Mouse (Mus musculus): ENCODE measurements around the gene Wapl. TPM values are rescaled to one million over a fixed set of nuclear protein-coding genes. Genes with fewer than 3 reads are reported as not detected.
A peak's percentile ranks its signal among the peaks of the same experiment; 100 is the strongest.

Wapl gene
- polyA plus RNA-seq, 1 experiment from 2014 or later = 38.7 TPM

DNA sequence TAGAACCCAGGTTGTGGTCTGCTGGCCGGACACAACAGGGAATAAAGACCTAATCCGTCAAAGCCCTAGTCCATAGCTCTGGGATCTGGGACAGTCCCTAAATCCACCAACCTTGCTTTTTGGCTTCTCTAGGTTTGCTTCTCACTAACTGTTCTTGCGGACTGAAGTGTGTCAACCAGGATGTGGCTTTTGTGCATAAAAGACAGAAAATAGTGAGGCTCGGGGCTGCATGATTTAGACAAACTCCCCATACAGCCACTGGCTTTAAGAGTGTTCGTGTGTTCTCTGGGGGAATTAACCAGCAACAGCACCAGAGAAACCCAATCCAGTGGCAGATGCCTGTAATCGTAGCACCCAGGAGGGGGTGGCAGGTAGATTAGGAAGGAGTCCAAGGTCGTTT lies 98.4 kb downstream of the Wapl start:
- WGBS = 59% methylated on average over 7 of the region's 7 CpGs
- no peaks in the 10 kb centered on the region for H3K4me1 ChIP-seq (replicated peaks; ENCODE audit: control insufficient read depth, insufficient read depth, low read length)
- no peaks in the 10 kb centered on the region for H3K36me3 ChIP-seq (ENCODE audit: control insufficient read depth, insufficient read depth, low read length)
- H3K27ac ChIP-seq (ENCODE audit: low read depth, low read length) = no peak overlapping the region
- DNase-seq (ENCODE audit: low spot score) = no peak
- H3K4me3 ChIP-seq (ENCODE audit: low read depth, low read length) = no peak overlapping the region
- no peak for ATAC-seq (ENCODE audit: low FRiP score)
- H3K9ac ChIP-seq (ENCODE audit: low read depth, low read length) = no peak overlapping the region
- no peaks in the 10 kb centered on the region for H3K9me3 ChIP-seq (ENCODE audit: control insufficient read depth, low read length)
- H3K4me2 ChIP-seq (replicated peaks; ENCODE audit: low read depth, low read length) = no peak overlapping the region
- H3K27me3 ChIP-seq (ENCODE audit: control insufficient read depth, insufficient read depth, low read length) = no peaks in the 10 kb centered on the region

DNA sequence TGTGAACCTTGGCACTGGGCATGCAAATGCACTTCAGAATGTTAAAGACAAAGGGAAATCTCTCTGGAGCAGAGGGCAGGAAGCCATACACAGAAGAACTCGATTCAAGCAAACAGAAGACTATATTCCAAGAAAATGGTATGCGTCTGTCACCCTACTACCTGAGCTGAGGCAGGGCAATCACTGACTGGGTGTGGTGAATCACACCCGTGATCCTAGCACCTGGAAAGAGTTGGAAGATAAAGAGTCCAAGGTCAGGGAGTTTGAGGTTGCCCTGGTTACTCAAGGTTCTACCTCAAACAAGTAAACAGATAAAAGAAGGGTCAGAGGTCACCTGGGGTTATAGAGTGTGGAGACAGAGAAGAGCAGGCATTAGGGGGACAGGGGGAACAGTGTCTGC lies 100.0 kb downstream of the Wapl start:
- Histone ChIP-seq H3K4me3 (ENCODE audit: low read depth, low read length) (no peak overlapping the region), H3K4me1 (replicated peaks; ENCODE audit: control insufficient read depth, insufficient read depth, low read length) (no peaks in the 10 kb centered on the region), H3K36me3 (ENCODE audit: control insufficient read depth, insufficient read depth, low read length) (no peaks in the 10 kb centered on the region), H3K9ac (ENCODE audit: low read depth, low read length) (no peak overlapping the region), H3K9me3 (ENCODE audit: control insufficient read depth, low read length) (no peaks in the 10 kb centered on the region), H3K4me2 (replicated peaks; ENCODE audit: low read depth, low read length) (no peak overlapping the region), H3K27me3 (ENCODE audit: control insufficient read depth, insufficient read depth, low read length) (no peaks in the 10 kb centered on the region), H3K27ac (ENCODE audit: low read depth, low read length) (no peak overlapping the region)
- no peak for ATAC-seq (ENCODE audit: low FRiP score)
- no peak for DNase-seq (ENCODE audit: low spot score)
- 84% methylated on average over 3 of the region's 3 CpGs for WGBS

DNA sequence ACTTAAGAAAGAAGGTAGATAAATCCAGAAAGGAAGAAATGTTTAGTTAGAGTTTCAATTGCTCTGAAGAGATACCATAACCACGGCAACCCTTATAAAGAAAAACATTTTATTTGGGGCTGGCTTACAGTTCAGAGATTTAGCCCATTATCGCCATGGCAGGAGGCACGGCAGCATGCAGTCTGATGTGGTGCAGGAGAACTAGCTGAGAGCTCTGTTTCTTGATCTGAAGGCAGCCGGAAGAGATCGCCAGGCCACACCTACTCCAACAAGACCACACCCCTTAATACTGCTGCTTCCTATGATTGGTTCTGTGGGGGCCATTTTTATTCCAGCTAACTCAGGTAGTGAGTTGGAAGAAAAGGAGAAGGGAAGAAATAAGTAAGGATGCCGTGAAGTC lies 100.5 kb downstream of the Wapl start:
- no peak overlapping the region for H3K4me2 ChIP-seq (replicated peaks; ENCODE audit: low read depth, low read length)
- H3K27me3 ChIP-seq (ENCODE audit: control insufficient read depth, insufficient read depth, low read length) = no peaks in the 10 kb centered on the region
- 88% methylated on average over 6 of the region's 6 CpGs for WGBS
- H3K27ac ChIP-seq (ENCODE audit: low read depth, low read length) = no peak overlapping the region
- no peaks in the 10 kb centered on the region for H3K9me3 ChIP-seq (ENCODE audit: control insufficient read depth, low read length)
- H3K4me3 ChIP-seq (ENCODE audit: low read depth, low read length) = no peak overlapping the region
- no peaks in the 10 kb centered on the region for H3K36me3 ChIP-seq (ENCODE audit: control insufficient read depth, insufficient read depth, low read length)
- ATAC-seq (ENCODE audit: low FRiP score) (no peak), DNase-seq (ENCODE audit: low spot score) (no peak)
- no peak overlapping the region for H3K9ac ChIP-seq (ENCODE audit: low read depth, low read length)
- no peaks in the 10 kb centered on the region for H3K4me1 ChIP-seq (replicated peaks; ENCODE audit: control insufficient read depth, insufficient read depth, low read length)

DNA sequence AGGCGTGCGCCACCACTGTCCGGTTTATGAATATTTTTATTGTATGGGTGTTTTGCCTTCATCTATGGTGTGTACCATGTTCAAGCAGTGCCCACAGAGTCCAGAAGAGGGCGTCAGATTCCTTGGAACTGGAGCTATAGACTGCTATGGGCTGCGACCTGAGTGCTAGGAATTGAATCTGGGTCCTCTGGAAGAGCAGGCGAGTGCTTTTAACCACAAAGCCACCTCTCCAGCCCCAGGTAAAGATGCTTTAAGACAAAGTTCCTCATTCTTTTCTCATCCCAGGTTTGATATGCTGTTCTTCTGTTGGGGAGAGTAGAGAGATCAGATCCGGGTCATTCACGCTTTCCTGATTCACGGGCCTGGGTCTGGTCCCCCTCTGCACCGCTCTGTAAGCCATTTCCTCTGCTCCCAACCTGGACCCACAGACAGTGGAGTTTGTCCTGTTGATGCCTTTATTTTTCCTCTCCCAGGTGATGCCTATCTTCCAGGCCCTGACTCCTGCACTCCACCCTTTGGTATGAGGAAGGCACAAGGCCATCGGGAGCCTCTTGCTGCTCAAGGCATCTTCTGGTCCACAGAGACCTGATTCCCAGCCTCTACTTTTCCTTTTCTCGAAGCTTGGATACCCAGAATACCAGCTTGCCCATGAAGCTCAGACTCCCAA lies 103.1 kb downstream of the Wapl start:
- Histone ChIP-seq H3K27me3 (ENCODE audit: control insufficient read depth, insufficient read depth, low read length) (no peaks in the 10 kb centered on the region), H3K4me3 (ENCODE audit: low read depth, low read length) (no peak overlapping the region), H3K27ac (ENCODE audit: low read depth, low read length) (no peak overlapping the region), H3K36me3 (ENCODE audit: control insufficient read depth, insufficient read depth, low read length) (no peaks in the 10 kb centered on the region), H3K9me3 (ENCODE audit: control insufficient read depth, low read length) (no peaks in the 10 kb centered on the region), H3K4me2 (replicated peaks; ENCODE audit: low read depth, low read length) (no peak overlapping the region), H3K4me1 (replicated peaks; ENCODE audit: control insufficient read depth, insufficient read depth, low read length) (no peaks in the 10 kb centered on the region), H3K9ac (ENCODE audit: low read depth, low read length) (no peak overlapping the region)
- ATAC-seq (ENCODE audit: low FRiP score) = no peak
- no peak for DNase-seq (ENCODE audit: low spot score)
- WGBS = 90% methylated on average over 12 of the region's 12 CpGs

DNA sequence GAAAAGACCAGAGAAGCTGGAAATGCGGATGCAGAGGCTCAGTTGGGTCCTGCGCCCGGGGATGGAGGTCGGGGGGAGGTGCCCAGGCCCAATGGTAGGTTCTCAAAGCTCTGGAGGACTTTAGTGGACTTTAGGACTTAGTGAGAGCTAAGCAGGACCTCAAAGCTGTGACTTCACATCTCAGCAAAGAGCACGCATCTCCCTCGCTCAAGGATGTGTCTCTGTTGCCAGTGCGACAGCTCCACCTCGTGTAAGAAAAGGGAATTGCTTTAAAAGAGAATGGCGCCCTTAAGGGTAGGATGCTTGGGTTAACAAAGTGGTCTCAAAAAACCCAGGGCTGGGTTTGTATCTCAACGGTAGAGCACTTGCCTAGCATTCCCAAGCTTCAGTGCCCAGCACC lies 104.1 kb downstream of the Wapl start:
- Histone ChIP-seq H3K36me3 (ENCODE audit: control insufficient read depth, insufficient read depth, low read length) (no peaks in the 10 kb centered on the region), H3K27ac (ENCODE audit: low read depth, low read length) (no peak overlapping the region), H3K4me3 (ENCODE audit: low read depth, low read length) (no peak overlapping the region), H3K27me3 (ENCODE audit: control insufficient read depth, insufficient read depth, low read length) (no peaks in the 10 kb centered on the region), H3K9ac (ENCODE audit: low read depth, low read length) (no peak overlapping the region), H3K9me3 (ENCODE audit: control insufficient read depth, low read length) (no peaks in the 10 kb centered on the region), H3K4me1 (replicated peaks; ENCODE audit: control insufficient read depth, insufficient read depth, low read length) (no peaks in the 10 kb centered on the region), H3K4me2 (replicated peaks; ENCODE audit: low read depth, low read length) (no peak overlapping the region)
- peak; percentile 65 for ATAC-seq (ENCODE audit: low FRiP score)
- DNase-seq (ENCODE audit: low spot score) = peak; percentile 87
- WGBS = 21% methylated on average over 10 of the region's 10 CpGs

DNA sequence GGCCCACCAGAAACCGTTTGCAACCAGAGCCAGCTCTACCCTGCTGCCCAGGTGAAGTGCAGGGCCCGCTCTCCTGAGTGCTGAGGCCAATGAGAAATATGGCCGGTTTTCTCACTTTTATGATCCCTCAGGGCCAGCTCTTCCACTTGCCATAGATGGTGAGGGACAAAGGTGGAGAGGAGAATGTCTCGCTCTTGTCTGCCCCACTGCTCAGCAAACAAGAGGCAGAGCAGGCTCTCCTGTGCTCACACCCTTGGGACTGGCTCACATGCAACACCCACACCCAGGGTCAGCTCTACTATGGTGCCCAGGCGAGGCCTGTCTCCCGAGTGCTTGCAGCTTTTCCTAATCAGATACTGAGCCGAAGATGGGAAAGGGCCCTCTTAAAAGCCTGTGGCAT lies 105.0 kb downstream of the Wapl start:
- H3K4me3 ChIP-seq (ENCODE audit: low read depth, low read length) = no peak overlapping the region
- H3K4me2 ChIP-seq (replicated peaks; ENCODE audit: low read depth, low read length) = no peak overlapping the region
- ATAC-seq (ENCODE audit: low FRiP score) (no peak), DNase-seq (ENCODE audit: low spot score) (no peak)
- H3K36me3 ChIP-seq (ENCODE audit: control insufficient read depth, insufficient read depth, low read length) = no peaks in the 10 kb centered on the region
- no peak overlapping the region for H3K27ac ChIP-seq (ENCODE audit: low read depth, low read length)
- H3K9me3 ChIP-seq (ENCODE audit: control insufficient read depth, low read length) = no peaks in the 10 kb centered on the region
- no peaks in the 10 kb centered on the region for H3K27me3 ChIP-seq (ENCODE audit: control insufficient read depth, insufficient read depth, low read length)
- H3K9ac ChIP-seq (ENCODE audit: low read depth, low read length) = no peak overlapping the region
- WGBS = 85% methylated on average over 7 of the region's 7 CpGs
- H3K4me1 ChIP-seq (replicated peaks; ENCODE audit: control insufficient read depth, insufficient read depth, low read length) = no peaks in the 10 kb centered on the region

DNA sequence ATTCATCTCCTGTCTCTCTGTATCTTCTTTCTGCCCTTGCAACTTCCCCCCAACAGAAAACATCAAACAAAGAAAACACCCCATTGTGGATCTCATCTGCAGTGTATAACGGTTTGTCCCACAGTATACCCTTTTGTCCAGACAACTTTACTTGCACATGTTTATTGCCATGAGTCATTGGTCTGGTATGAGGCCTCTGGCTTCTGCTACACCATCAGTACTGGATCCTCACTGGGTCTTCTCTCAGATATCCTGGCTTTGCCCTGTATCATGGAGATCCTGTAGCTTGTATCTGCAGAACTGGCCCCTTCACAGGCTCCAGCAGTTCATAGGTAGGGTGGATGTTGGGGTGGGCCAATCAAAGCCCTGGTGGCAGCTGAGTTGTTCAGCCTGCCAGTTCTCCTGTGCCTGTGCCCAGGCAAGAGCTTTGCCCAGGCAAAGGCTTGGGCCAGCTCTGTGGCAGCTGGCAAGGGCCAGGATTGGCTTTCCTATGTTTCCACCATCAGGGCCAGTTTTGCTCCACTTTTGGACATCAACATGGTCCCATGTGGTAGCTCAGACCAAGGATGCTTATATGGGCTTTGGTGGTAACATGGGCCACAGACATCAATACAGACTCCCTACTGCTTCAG lies 119.8 kb downstream of the Wapl start:
- H3K4me3 ChIP-seq (ENCODE audit: low read depth, low read length) = no peak overlapping the region
- H3K27me3 ChIP-seq (ENCODE audit: control insufficient read depth, insufficient read depth, low read length) = no peaks in the 10 kb centered on the region
- no peak overlapping the region for H3K9ac ChIP-seq (ENCODE audit: low read depth, low read length)
- no peaks in the 10 kb centered on the region for H3K36me3 ChIP-seq (ENCODE audit: control insufficient read depth, insufficient read depth, low read length)
- no peaks in the 10 kb centered on the region for H3K4me1 ChIP-seq (replicated peaks; ENCODE audit: control insufficient read depth, insufficient read depth, low read length)
- no peak overlapping the region for H3K27ac ChIP-seq (ENCODE audit: low read depth, low read length)
- no peak for DNase-seq (ENCODE audit: low spot score)
- WGBS = 76% methylated on average over 1 of the region's 1 CpGs
- no peak for ATAC-seq (ENCODE audit: low FRiP score)
- no peaks in the 10 kb centered on the region for H3K9me3 ChIP-seq (ENCODE audit: control insufficient read depth, low read length)
- H3K4me2 ChIP-seq (replicated peaks; ENCODE audit: low read depth, low read length) = no peak overlapping the region

Other genes starting within 250 kb of the Wapl start
- gene Bmpr1a, start 170.6 kb upstream of the Wapl start, polyA plus RNA-seq (2014; fragmentation: Nextera tagmentation; extraction: Ambion mirVana) = 44.9 and 48.9 TPM in 2 replicates
- not detected in 2 replicates for gene 9230112D13Rik, start 151.1 kb upstream of the Wapl start, polyA plus RNA-seq (2014; fragmentation: Nextera tagmentation; extraction: Ambion mirVana)
- gene Ldb3, start 85.2 kb upstream of the Wapl start, polyA plus RNA-seq (2014; fragmentation: Nextera tagmentation; extraction: Ambion mirVana) = 0.28 and 0.29 TPM in 2 replicates
- gene Opn4, start 73.8 kb upstream of the Wapl start, polyA plus RNA-seq (2014; fragmentation: Nextera tagmentation; extraction: Ambion mirVana) = not detected in 2 replicates
- gene Grid1, start 146.2 kb downstream of the Wapl start, polyA plus RNA-seq (2014; fragmentation: Nextera tagmentation; extraction: Ambion mirVana) = 0.54 TPM in 2 replicates